Mouse (Mus musculus) ovary, adult 2 months (tissue): Measurements from ENCODE around the gene Kcne4. TPM values are rescaled to one million over a fixed set of nuclear protein-coding genes. Genes with fewer than 3 reads are reported as not detected.

ENCODE experiments used
- polyA plus RNA-seq: library from polyadenylated mRNA; depleted of rRNA; stranded (reverse); fragments of >200 nt; gene quantifications from 2 replicates; pipeline ENCODE4 v1.2.3, GENCODE M21; 2012; rRNA removed

Gene Kcne4
- 3.9 and 5.1 TPM in 2 replicates for polyA plus RNA-seq

GRCm38 (mm10) chr1:78816639-78817038, at the start of gene Kcne4:
Gene Kcne4, plus strand, starts transcription at chr1:78816758.

Other genes with a start within 250 kb of the Kcne4 start
- 8.1 and 9.9 TPM in 2 replicates for gene Acsl3, start 158.9 kb upstream of the Kcne4 start, polyA plus RNA-seq
- gene Utp14b, start 158.7 kb upstream of the Kcne4 start, polyA plus RNA-seq: 0.33 and 0.47 TPM in 2 replicates